Mouse (Mus musculus): ENCODE measurements around the gene Osbpl5.

DNA sequence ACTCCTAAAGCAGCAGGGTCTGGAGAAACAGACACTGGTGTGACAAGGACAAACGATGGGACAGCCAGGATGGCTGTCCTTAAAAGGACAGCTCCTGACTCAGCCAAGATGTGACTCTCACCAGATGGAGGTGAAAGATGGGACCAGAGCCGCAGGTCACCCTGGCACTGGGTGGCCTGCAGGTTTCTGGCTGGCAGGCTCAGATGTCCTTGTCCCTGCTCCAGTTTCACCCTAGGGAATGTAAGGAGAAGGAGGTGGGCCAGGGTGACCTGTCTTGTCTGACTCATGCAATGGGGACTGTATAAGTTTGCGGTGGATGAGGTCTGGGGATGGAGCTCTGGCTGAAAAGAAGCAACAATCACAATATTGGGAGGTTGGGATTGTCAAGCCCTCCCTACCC is 4.2 kb downstream of the Osbpl5 start:
- TF ChIP-seq ZC3H11A (IDR thresholded peaks at IDR 0.05; ENCODE audit: borderline replicate concordance, low read depth, low read length) (no peak), CHD2 (IDR thresholded peaks at IDR 0.05; ENCODE audit: low read depth, low read length) (no peak)

Data from ES-E14 (cell line).